Mouse (Mus musculus) adrenal gland (tissue): ENCODE data around the gene Slc29a1.
"Not testable (repeated sequence)": the region's sequence is repeated elsewhere in the genome, so short reads cannot be mapped to it uniquely, and the experiment has no call there.

ENCODE experiments used
- intact Hi-C: fragments of 180-260 bp; cut with DNase I; formaldehyde crosslinking; loops from one replicate; pipeline ENCODE4 v1.15.1; 2025
- long read RNA-seq, 2 experiments: library from polyadenylated mRNA; unstranded; transcript quantifications; one replicate each; pipeline ENCODE4 v2.0.0; 2020; ENCODE audit warnings: borderline replicate concordance in 1 of 2; ENCODE audit not compliant: insufficient replicate concordance in 1 of 2

Slc29a1 gene
- long read RNA-seq, experiment 1, transcript Slc29a1-204 (12 exons, 2,216 nt): minor isoform, 15 of 209 reads
- long read RNA-seq, experiment 1, transcript Slc29a1-201 (13 exons, 1,996 nt): minor isoform, 22 of 209 reads
- long read RNA-seq, experiment 1, transcript Slc29a1-202 (13 exons, 1,988 nt): major isoform, 50 of 209 reads
- long read RNA-seq, experiment 1, partial matches to known transcripts: 19 of 209 reads
- long read RNA-seq, experiment 1, other reads (novel, unspliced or antisense): 103 of 209 reads
- long read RNA-seq, experiment 2, transcript Slc29a1-204 (12 exons, 2,216 nt): minor isoform, 15 of 294 reads
- long read RNA-seq, experiment 2, transcript Slc29a1-201 (13 exons, 1,996 nt): minor isoform, 36 of 294 reads
- long read RNA-seq, experiment 2, transcript Slc29a1-202 (13 exons, 1,988 nt): major isoform, 56 of 294 reads
- long read RNA-seq, experiment 2, partial matches to known transcripts: 22 of 294 reads
- long read RNA-seq, experiment 2, other reads (novel, unspliced or antisense): 165 of 294 reads

DNA sequence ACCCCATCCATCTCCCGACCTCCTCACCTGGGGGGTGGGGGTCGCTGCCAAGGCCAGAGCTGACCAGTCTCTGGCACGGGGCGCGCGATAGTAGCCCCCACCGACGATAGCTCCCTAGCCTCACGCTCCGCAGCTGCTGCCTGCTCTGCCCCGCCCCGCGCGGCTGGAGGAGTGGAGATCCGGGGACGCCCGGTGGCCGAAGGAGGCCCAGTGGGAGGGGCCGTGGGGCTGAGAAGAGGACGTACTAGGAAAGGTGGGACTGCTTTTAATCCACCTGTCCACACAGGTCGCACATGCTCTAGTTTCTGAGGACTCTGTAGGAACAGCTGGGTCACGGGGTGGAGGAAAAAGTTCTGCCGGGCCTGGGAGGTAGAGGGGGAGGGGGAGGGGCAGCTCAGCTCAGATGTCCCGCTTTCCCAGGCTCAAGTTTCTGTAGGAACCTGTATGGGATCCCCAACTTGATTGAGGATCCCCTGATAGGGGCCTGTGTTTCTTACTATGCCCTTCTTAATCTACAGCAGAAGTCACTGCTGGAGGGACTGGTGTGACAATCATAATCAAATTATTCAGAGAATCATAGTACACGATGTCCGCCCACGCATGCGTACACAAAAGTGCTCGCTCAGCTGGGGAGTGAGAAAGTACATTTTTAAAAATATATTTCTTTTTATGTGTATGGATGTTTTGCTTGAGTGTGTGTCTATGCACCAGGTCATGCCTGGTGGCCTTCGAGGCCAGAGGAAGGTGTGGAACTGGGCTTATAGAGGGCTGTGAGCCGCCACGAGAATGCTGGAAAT, at the start of gene Slc29a1:
Gene Slc29a1, minus strand, starts transcription at position 161 of the 797 bp plus-strand sequence.
- intact Hi-C loops: no loop called here

DNA sequence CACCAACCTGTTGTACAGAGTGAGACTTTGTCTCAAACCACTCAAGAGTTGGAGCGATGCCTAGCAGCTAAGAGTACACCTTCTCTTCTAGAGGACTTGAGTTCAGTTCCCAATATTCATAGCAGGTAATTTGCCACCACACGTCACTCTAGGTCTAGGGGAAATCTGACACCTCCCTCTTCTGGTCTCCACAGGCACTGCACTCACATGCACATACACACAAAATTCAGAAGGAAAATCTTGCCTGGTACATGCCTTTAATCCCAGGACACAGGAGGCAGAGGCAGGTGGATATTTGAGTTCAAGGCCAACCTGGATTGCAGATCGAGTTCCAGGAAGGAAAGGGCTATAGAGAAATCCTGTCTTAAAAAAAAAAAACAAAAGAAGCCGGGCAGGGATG, 44.8 kb upstream of the Slc29a1 start:
- intact Hi-C loops: loop anchor here (5.0 kb wide), 1 partner anchor 62 kb away; no protein-coding TSS in a partner anchor

DNA sequence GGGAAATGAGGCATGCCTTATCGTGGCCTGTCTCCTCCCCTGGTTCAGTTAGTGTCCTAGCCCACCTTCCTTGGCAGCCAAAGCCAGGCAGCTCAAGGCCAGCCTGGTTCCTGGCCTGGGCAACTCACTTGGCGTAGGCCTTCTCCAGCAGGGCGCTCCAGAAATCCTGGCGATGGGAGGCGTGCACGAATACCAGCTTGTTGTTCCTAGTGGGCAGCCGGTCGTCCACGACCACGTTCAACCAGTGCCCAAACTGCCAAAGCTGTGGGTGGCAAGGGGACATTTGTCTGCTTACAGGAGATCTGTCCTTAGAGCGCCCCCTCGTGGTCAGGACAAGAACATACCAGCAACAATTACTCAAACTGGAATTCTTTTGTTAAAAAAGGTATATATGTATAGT, 43.3 kb upstream of the Slc29a1 start:
- intact Hi-C loops: loop anchor here (5.0 kb wide), 1 partner anchor 60 kb away; no protein-coding TSS in a partner anchor

DNA sequence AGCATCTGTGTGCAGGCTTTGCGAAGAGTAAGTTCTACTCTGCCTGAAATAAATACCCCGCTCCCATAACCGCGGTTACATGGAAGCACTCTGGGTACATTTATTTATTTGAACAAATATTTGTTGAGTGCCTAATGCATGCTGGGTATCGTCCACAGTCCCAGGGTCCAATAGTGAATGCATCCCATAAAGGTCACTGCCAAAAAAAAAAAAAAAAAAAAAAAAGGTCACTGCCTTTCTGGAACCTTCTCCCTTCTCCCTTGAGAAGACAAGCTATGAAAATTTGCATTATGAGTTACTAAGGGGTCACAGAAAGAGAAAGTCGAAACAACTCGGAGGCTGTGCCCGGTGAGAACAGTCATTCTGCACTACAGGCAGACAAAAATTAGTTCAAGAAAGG, 42.6 kb upstream of the Slc29a1 start:
- intact Hi-C loops: loop anchor here (5.0 kb wide), 1 partner anchor 60 kb away; no protein-coding TSS in a partner anchor

- intact Hi-C loops: no loop called here
Measured at GRCm38 (mm10) chr17:45638596-45639295, 39.3 kb upstream of the Slc29a1 start.

- intact Hi-C loops: no loop called here
Measured at GRCm38 (mm10) chr17:45634033-45634432, 34.6 kb upstream of the Slc29a1 start.

DNA sequence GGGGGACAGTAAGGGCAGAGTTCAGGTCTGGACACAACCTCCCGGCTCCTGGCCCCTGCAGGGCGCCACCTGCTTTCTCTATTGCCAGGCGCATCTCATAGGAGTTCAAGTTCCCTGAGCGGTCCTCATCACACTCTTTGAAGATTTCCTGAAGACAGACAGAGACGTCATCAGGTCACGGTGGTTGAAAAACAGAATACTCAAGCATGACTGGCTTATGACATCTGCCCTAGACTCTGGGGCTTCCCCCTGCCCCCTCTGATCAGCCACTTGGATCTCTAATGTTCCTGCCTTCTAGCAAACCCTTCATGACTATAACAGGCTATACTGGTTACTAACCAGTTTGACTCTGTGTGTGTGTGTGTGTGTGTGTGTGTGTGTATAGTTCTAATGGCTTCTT, 32.5 kb upstream of the Slc29a1 start:
- intact Hi-C loops: no loop called here

GRCm38 (mm10) chr17:45630992-45631391, 31.6 kb upstream of the Slc29a1 start:
- intact Hi-C loops: no loop called here

- intact Hi-C loops: no loop called here
Measured at GRCm38 (mm10) chr17:45629861-45630694, 30.7 kb upstream of the Slc29a1 start.

DNA sequence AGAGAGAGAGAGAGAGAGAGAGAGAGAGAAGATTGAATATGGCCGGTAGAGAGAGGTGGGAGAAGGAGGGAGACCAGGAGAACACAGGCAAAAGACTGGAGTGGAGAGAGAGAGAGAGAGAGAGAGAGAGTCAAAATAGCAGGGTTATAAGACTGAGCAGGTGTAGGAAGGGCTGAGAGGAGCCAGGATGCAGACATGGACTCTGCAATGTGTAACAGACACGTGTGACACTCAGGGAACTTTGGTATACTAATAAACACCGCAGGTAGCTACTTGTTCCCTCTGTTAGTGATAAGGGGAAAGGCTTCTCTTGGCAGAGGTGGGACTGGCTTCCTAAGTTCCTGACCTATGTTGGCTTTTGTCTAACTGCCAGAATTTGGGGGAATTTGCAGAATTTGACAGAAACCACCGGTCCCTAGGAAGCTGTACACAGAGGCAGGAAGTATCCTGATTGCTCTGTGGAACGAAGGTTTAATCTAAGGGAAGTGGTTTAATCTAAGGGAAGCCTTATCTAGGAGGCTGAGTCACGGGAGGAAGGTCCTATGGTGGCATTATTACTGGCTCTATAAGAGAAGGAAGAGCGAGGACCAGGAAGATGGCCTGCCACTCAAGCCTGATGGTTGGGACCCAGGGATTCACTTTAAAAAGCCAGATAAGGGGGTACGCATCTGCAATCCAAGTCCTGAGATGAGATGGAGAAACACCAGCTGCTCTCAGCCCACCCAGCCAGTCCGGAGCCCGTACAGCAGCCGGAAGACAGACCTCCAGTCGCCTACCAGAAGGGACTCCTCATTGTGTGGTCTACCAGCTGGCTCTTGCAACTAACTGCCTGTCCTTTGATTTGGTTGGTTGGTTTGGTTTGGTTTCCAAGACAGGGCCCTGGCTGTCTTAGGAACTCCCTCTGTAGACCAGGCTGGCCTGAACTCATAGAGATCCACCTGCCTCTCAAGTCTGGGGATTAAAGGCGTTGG, 29.8 kb upstream of the Slc29a1 start:
- intact Hi-C loops: no loop called here

- intact Hi-C loops: no loop called here
Measured at GRCm38 (mm10) chr17:45628160-45628559, 28.8 kb upstream of the Slc29a1 start.

- intact Hi-C loops: loop anchor here (2.0 kb wide), 1 partner anchor 44 kb away; no protein-coding TSS in a partner anchor
Measured at GRCm38 (mm10) chr17:45626577-45627134, 27.2 kb upstream of the Slc29a1 start.

DNA sequence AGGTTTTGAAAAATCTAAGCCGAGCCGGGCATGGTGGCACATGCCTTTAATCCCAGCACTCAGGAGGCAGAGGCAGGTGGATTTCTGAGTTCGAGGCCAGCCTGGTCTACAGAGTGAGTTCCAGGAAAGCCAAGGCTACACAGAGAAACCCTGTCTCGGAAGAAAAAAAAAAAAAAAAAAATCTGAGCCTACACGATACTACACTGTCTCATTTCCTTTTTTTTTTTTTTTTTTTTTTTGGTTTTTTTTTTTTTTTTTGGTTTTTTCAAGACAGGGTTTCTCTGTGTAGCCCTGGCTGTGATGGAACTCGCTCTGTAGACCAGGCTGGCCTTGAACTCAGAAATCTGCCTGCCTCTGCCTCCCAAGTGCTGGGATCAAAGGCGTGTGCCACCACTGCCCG, 24.0 kb upstream of the Slc29a1 start:
- intact Hi-C loops: not testable (repeated sequence)

GRCm38 (mm10) chr17:45619386-45620256, 20.2 kb upstream of the Slc29a1 start:
- intact Hi-C loops: no loop called here

- intact Hi-C loops: no loop called here
Measured at GRCm38 (mm10) chr17:45618941-45619385, 19.6 kb upstream of the Slc29a1 start.

GRCm38 (mm10) chr17:45617655-45618054, 18.2 kb upstream of the Slc29a1 start:
- intact Hi-C loops: no loop called here

- intact Hi-C loops: no loop called here
Measured at GRCm38 (mm10) chr17:45616679-45617078, 17.3 kb upstream of the Slc29a1 start.
